Mouse (Mus musculus) heart, postnatal 36 days (tissue): ENCODE results near the gene Pex14. TPM values are rescaled to one million over a fixed set of nuclear protein-coding genes. Genes with fewer than 3 reads are reported as not detected.

Experiments
- DNase-seq, 2 experiments: peaks; one replicate each; pipeline ENCODE4 v3.0.0; 2021 to 2022
- intact Hi-C: fragments of 180-260 bp; cut with DNase I; formaldehyde crosslinking; loops from one replicate; pipeline ENCODE4 v1.15.1; 2025
- total RNA-seq, 2 experiments: library from RNA; stranded (reverse); gene quantifications; 2 replicates each; pipeline ENCODE4 v1.2.3; 2021

Gene Pex14
- 10 to 100 TPM; 21.5 to 23.5 TPM for total RNA-seq

- peak; percentile 88 to 89 for DNase-seq
- intact Hi-C loops = no loop called here
These were observed at the start of gene Pex14 for GRCm38 (mm10) chr4:149099369-149100017. TSS of gene Pex14 (minus strand) at chr4:149099876.

DNA sequence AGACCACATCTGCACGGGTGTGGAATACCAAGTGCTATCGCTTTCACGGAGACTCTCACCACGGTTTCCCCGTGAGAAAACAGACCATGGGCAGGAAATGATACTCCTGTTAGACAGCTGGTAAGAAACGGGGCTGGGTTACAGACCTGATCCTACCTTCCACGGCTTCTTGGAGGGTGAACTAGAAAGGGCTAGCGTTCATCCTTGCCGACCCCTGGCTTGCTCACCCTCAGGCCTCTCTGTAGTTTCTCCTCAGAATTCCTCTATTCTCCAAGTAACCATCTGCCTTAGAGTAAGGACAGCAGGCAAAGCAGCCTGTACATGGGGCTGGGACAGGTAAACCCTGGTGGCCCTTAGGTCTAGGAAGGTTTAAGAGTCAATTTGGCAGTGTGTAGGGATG lies 49.5 kb upstream of the Pex14 start:
- intact Hi-C loops = loop anchor here (10.0 kb wide), 2 partner anchors 296 to 566 kb away; no protein-coding TSS in a partner anchor
- no peak for DNase-seq

- intact Hi-C loops = loop anchor here (10.0 kb wide), 2 partner anchors 297 to 567 kb away; no protein-coding TSS in a partner anchor
- no peak for DNase-seq
These were observed 48.4 kb upstream of the Pex14 start for GRCm38 (mm10) chr4:149148084-149148483.

DNA sequence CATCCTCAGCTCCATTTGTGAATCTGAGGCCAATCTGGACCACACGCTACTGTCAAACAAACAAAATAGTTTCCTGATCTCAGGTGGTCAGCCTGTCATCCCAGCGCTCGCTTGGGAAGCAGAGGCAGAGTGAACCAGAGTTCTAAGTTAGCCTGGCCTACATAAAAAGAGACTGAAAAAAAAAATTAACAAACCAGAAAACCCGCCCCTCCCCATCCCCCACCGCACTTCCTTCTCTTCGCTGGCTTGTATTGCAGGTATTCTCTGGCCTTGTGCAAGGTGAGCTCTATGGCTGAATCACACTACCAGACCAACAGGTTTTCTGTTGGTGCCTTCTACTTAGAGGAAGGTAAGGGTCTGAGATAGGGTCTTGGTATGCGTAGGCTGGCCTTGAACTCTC lies 47.9 kb upstream of the Pex14 start:
- intact Hi-C loops = loop anchor here (10.0 kb wide), 2 partner anchors 297 to 567 kb away; no protein-coding TSS in a partner anchor
- DNase-seq = no peak

GRCm38 (mm10) chr4:149145151-149145550 lies 45.5 kb upstream of the Pex14 start:
- intact Hi-C loops = loop anchor here (2.0 to 10.0 kb wide), 3 partner anchors 300 to 570 kb away; no protein-coding TSS in a partner anchor
- DNase-seq = no peak

DNA sequence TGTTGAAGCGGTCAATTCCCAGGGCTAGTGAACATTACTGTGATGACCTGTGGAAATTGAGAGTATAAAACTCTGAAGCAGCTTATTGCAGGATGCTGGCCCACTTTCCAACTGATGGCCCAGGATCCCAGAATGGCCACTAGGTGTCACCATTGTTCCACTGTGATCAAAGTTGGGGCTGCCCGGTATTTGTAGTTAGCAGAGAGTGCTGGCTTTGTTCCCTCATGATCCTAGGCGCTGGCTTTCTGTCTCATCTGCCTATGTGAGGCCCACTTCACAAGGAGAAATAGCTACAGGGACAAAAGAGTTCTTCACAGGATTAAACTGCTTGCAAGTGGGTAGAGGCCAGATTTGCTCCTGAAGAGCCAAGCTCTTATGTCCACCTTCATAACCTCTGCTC lies 44.8 kb upstream of the Pex14 start:
- intact Hi-C loops = loop anchor here (1.0 to 10.0 kb wide), 4 partner anchors 38 to 570 kb away; no protein-coding TSS in a partner anchor

DNA sequence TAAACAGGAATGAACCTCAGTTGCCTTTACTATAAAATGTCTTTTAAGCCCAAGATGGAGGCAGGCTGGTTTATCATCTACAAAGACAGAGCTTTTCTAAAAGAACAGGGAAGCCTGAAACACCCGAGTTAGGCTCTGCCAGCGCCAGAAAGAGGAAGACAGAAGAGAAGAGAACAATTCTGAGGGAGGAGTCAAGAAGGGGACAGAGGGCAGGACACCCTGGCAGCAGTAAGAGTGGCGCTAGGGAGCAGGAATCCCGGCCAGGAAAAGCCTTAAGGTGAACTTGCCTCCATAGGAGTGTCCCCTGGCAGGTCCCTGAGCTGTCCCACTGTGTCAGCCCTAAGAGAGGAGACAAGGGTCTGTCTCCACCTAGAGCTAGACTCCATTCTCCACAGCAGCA lies 43.9 kb upstream of the Pex14 start:
- DNase-seq = no peak
- intact Hi-C loops = loop anchor here (10.0 kb wide), 2 partner anchors 301 to 571 kb away; no protein-coding TSS in a partner anchor

More for the DNA sequence above, 44.8 kb upstream of the Pex14 start:
- DNase-seq = peak; percentile 81 to 82

DNA sequence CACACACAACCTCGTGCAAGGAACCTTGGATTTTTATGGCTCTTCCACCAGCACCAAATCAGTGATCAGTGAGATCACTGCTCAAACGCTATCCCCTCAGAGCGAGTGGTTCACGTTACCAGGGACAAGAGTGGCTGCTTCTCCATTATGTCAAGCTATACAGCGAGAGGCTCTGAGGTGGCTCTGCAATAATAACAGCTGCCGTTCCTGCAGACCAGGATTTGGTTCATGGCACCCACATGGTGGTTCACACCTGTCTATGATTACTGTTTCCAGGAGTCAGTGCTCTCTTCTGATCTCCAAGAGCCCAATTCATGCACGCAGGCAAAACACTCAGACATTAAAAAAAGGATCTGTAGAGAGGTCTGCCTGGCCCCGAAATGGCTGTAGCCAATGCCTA lies 38.8 kb upstream of the Pex14 start:
- no peak for DNase-seq
- intact Hi-C loops = loop anchor here (5.0 kb wide), 1 partner anchor 61 kb away; no protein-coding TSS in a partner anchor

GRCm38 (mm10) chr4:149136982-149137770 lies 37.5 kb upstream of the Pex14 start, which contains the start of gene Cenps:
TSS of gene Cenps (minus strand) at chr4:149137629.
- intact Hi-C loops = loop anchor here (2.0 to 5.0 kb wide), 2 partner anchors 60 to 394 kb away; no protein-coding TSS in a partner anchor
- DNase-seq = peak; percentile 92 to 93

- no peak for DNase-seq
- intact Hi-C loops = loop anchor here (2.0 to 5.0 kb wide), 2 partner anchors 59 to 393 kb away; no protein-coding TSS in a partner anchor
These were observed 36.6 kb upstream of the Pex14 start for GRCm38 (mm10) chr4:149136116-149136850.

- no peak for DNase-seq
- intact Hi-C loops = no loop called here
These were observed 33.7 kb upstream of the Pex14 start for GRCm38 (mm10) chr4:149133395-149133794.

- no peak for DNase-seq
- intact Hi-C loops = no loop called here
These were observed 32.3 kb upstream of the Pex14 start for GRCm38 (mm10) chr4:149131789-149132565.

DNA sequence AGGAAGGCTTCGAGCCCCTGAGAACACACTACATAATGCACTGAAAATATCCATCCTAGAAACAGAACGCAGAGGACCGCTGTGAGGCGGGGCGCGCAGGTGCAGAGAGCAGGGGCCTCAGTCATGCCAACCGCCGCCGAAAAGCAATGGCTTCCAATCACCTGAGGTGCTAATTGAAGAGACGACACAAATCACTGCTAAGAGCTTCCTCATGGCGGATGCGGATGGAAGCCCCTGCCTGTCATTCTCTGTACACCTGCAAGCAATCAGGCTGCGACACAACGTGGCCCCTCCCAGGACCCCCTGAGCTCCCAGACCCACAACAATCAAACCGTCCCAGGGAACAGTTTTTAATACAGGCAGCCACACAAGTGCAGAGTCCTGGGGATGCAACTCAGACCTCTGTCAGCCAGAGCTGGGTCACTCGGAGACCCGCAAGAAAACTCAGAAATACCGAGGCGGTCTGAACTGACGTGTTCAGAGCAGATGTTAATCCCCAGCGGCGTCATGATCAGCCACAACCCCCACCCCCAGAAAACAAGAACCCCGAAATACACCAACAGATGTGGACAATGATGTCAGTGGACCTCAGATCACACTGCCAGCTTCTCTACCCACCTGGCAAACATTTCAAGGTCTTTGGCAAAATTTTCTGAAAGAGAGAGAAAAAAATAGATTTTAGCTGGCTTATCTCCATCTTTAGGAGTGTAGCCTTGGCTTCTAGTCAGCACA lies 31.5 kb upstream of the Pex14 start:
- no peak for DNase-seq
- intact Hi-C loops = no loop called here

- no peak for DNase-seq
- intact Hi-C loops = no loop called here
These were observed 28.8 kb upstream of the Pex14 start for GRCm38 (mm10) chr4:149128467-149128866.

DNA sequence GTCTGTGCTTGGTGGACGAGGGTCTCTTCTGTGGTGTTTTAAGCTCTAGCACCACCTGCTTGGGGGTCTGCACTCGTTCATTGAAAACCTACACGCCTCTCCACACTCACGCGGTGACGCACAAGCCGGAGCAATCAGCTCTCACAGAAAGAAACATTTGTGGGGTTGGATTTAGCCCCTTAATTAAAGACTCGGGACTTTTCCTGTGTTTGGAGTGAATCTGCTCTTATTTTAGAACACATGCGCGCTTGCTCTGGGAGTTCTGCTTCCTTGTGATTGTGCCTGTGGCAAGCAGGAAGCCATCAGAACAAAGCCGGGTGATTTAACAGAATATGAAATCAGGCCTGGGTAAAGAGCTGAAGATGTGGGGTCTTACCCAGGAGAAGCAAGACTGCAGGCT lies 27.0 kb upstream of the Pex14 start, which contains the start of gene Cort:
Cort (minus strand) TSS at position 101 of the 400 bp plus-strand sequence.
- intact Hi-C loops = no loop called here
- DNase-seq = no peak

- intact Hi-C loops = no loop called here
- no peak for DNase-seq
These were observed 26.4 kb upstream of the Pex14 start for GRCm38 (mm10) chr4:149126115-149126509.

DNA sequence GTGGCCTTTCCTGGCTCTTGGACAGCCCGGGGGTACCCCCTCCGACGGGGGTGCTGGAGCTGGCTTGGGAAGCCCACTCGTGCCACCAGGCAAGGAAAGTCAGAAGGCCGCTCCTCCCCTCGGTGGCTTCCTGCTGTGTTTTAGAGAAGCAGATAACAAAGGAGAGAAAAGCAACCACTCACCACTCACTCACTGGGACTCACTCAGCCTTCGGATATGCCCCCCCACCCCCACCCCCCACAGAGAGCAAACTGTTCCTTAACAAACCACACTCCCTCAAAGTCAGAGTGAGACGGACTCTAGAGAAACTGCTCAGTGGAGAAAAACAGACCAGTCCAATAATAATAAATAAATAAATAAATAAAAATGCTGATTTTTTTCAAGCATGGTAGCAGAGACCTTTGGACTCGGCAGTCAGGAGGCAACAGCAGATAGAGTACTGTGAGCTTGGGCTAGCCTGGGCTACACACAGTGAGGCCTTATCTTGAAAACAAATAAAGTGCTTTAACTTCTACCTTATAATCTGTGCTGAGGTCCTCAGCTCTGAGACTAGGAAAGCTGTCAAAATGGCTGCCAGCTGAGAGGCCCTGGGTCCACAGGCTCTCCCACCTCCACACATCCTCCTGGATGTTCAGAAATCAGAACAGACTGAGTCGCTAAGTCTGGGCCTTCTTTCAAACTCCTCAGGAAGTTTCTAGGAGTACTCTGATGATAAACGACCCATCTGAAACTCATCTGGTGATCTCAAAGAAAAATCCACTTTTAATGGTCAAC lies 25.9 kb upstream of the Pex14 start:
- intact Hi-C loops = no loop called here
- DNase-seq = no peak

GRCm38 (mm10) chr4:149123432-149123831 lies 23.8 kb upstream of the Pex14 start:
- DNase-seq = no peak
- intact Hi-C loops = no loop called here
